Mouse (Mus musculus): ENCODE data around the gene Tmod3.

Tmod3 gene

GRCm38 (mm10) chr9:75559512-75560012 lies at the start of gene Tmod3:
Tmod3 (minus strand) TSS chr9:75559657.
- in situ Hi-C loops (cut with MboI, MseI), result no loop called here

- in situ Hi-C loops (cut with MboI, MseI), result no loop called here
Measured at GRCm38 (mm10) chr9:75607496-75607895, 48.0 kb upstream of the Tmod3 start.

- in situ Hi-C loops (cut with MboI, MseI), result no loop called here
Measured at GRCm38 (mm10) chr9:75601510-75601909, 42.1 kb upstream of the Tmod3 start.

GRCm38 (mm10) chr9:75600166-75600934 lies 40.9 kb upstream of the Tmod3 start:
- in situ Hi-C loops (cut with MboI, MseI), result no loop called here

- in situ Hi-C loops (cut with MboI, MseI), result no loop called here
Measured at GRCm38 (mm10) chr9:75599191-75599841, 39.9 kb upstream of the Tmod3 start.

GRCm38 (mm10) chr9:75597596-75597995 lies 38.1 kb upstream of the Tmod3 start:
- in situ Hi-C loops (cut with MboI, MseI), result no loop called here

GRCm38 (mm10) chr9:75597036-75597435 lies 37.6 kb upstream of the Tmod3 start:
- in situ Hi-C loops (cut with MboI, MseI), result no loop called here

GRCm38 (mm10) chr9:75593481-75593880 lies 34.0 kb upstream of the Tmod3 start:
- in situ Hi-C loops (cut with MboI, MseI), result no loop called here

- in situ Hi-C loops (cut with MboI, MseI), result no loop called here
Measured at GRCm38 (mm10) chr9:75589850-75590790, 30.7 kb upstream of the Tmod3 start.

GRCm38 (mm10) chr9:75581694-75582350 lies 22.4 kb upstream of the Tmod3 start:
- in situ Hi-C loops (cut with MboI, MseI), result no loop called here

- in situ Hi-C loops (cut with MboI, MseI), result loop anchor here (5.0 kb wide), 1 partner anchor 57 kb away; no protein-coding TSS in a partner anchor
Measured at GRCm38 (mm10) chr9:75579321-75579720, 19.9 kb upstream of the Tmod3 start.

GRCm38 (mm10) chr9:75571036-75571942 lies 11.8 kb upstream of the Tmod3 start:
- in situ Hi-C loops (cut with MboI, MseI), result no loop called here

GRCm38 (mm10) chr9:75568399-75568798 lies 8.9 kb upstream of the Tmod3 start:
- in situ Hi-C loops (cut with MboI, MseI), result no loop called here

- in situ Hi-C loops (cut with MboI, MseI), result no loop called here
Measured at GRCm38 (mm10) chr9:75564892-75565291, 5.4 kb upstream of the Tmod3 start.

GRCm38 (mm10) chr9:75563622-75564021 lies 4.2 kb upstream of the Tmod3 start:
- in situ Hi-C loops (cut with MboI, MseI), result no loop called here

- in situ Hi-C loops (cut with MboI, MseI), result no loop called here
Measured at GRCm38 (mm10) chr9:75563176-75563575, 3.7 kb upstream of the Tmod3 start.

- in situ Hi-C loops (cut with MboI, MseI), result no loop called here
Measured at GRCm38 (mm10) chr9:75561040-75561669, 1.7 kb upstream of the Tmod3 start.

- in situ Hi-C loops (cut with MboI, MseI), result no loop called here
Measured at GRCm38 (mm10) chr9:75560353-75560752, 896 bp upstream of the Tmod3 start.

- in situ Hi-C loops (cut with MboI, MseI), result no loop called here
Measured at GRCm38 (mm10) chr9:75558812-75559511, 495 bp downstream of the Tmod3 start.

Data from regulatory T cell (primary cell).